ENCODE assay signal across 18 mouse cellular contexts in genomic region chr11:100603813-100604212, GRCm38 (mm10). TPM values are rescaled to one million over a fixed set of nuclear protein-coding genes. Genes with fewer than 3 reads are reported as not detected.
A peak's percentile ranks its signal among the peaks of the same experiment; 100 is the strongest.
DNase-seq lines count a peak whose midpoint lies in the region; ATAC-seq and TF ChIP-seq lines count a peak whose summit lies in the region.
"Had no signal": no experiment of that assay in that cellular context is flagged by ENCODE, and none has a peak within 500 bp of the region (broad histone marks: within the 10 kb centered on the region; RNA-seq: fewer than 3 reads in every experiment).

No protein-coding gene starts in this region.

- H3K27ac ChIP-seq in intestine, embryonic 16.5 days (ENCODE audit: low read length): peak overlapping the region; percentile 18; the same call in 1 of the 2 replicates
- H3K27ac ChIP-seq in intestine, embryonic 15.5 days: no peak overlapping the region
- peak overlapping the region; percentile 51; the same call in 1 of the 2 replicates for H3K27ac ChIP-seq in midbrain, postnatal 0 days (ENCODE audit: low read depth, low read length)
- no peak overlapping the region for H3K27ac ChIP-seq in midbrain, embryonic 11.5 days (ENCODE audit: low read depth, low read length)
- H3K27ac ChIP-seq: forebrain, embryonic 12.5 days; neural tube, embryonic 13.5 days had no signal

- peaks cover 8% of the 10 kb centered on the region; the same call in 1 of the 2 replicates for H3K4me1 ChIP-seq in intestine, embryonic 16.5 days (ENCODE audit: control insufficient read depth, insufficient read depth, low read length)
- H3K4me1 ChIP-seq in intestine, embryonic 15.5 days (replicated peaks): 0 out of 2 replicates have a peak, but pooled peaks cover 3% of the 10 kb centered on the region
- no peaks in the 10 kb centered on the region for H3K4me1 ChIP-seq in midbrain, postnatal 0 days (ENCODE audit: insufficient read depth, low read length)
- H3K4me1 ChIP-seq in midbrain, embryonic 11.5 days (ENCODE audit: control insufficient read depth, insufficient read depth, low read length): 0 out of 2 replicates have a peak, but pooled peaks cover 2% of the 10 kb centered on the region

- no peaks in the 10 kb centered on the region for H3K27me3 ChIP-seq in intestine, embryonic 16.5 days (replicated peaks; ENCODE audit: control insufficient read depth, insufficient read depth, low read length)
- H3K27me3 ChIP-seq in intestine, embryonic 15.5 days (replicated peaks): no peaks in the 10 kb centered on the region
- H3K27me3 ChIP-seq in midbrain, postnatal 0 days (ENCODE audit: insufficient read depth, low read length): no peaks in the 10 kb centered on the region
- H3K27me3 ChIP-seq in midbrain, embryonic 11.5 days (ENCODE audit: control insufficient read depth, insufficient read depth, low read length): no peaks in the 10 kb centered on the region
- H3K27me3 ChIP-seq: forebrain, embryonic 12.5 days; limb, embryonic 13.5 days; neural tube, embryonic 13.5 days had no signal

- ATAC-seq in cerebellum, adult (ENCODE audit: insufficient number of reproducible peaks, low FRiP score, low TSS enrichment): peak; percentile 45; the same call in 1 of the 2 replicates
- peak; percentile 52; the same call in 1 of the 2 replicates for ATAC-seq in frontal cortex, adult (ENCODE audit: low TSS enrichment)
- no peak for ATAC-seq in intestine, embryonic 16.5 days
- no peak for ATAC-seq in intestine, embryonic 15.5 days
- no peak for ATAC-seq in midbrain, postnatal 0 days (ENCODE audit: low FRiP score)
- no peak for ATAC-seq in midbrain, embryonic 11.5 days (ENCODE audit: low FRiP score)
- ATAC-seq: CD4-positive, CD25-positive, alpha-beta regulatory T cell, adult 4 months had no signal

- no peak for TF ChIP-seq CTCF in midbrain, postnatal 0 days (IDR thresholded peaks at IDR 0.05)

- H3K36me3 ChIP-seq in intestine, embryonic 16.5 days (ENCODE audit: control insufficient read depth, insufficient read depth, low read length): peaks cover 4% of the 10 kb centered on the region
- peaks cover 6% of the 10 kb centered on the region for H3K36me3 ChIP-seq in intestine, embryonic 15.5 days
- H3K36me3 ChIP-seq in midbrain, postnatal 0 days (ENCODE audit: insufficient read depth, low read length): peaks cover 26% of the 10 kb centered on the region
- H3K36me3 ChIP-seq in midbrain, embryonic 11.5 days (ENCODE audit: control insufficient read depth, insufficient read depth, low read length): peaks cover 5% of the 10 kb centered on the region

- H3K9me3 ChIP-seq in intestine, embryonic 16.5 days (ENCODE audit: control insufficient read depth, low read length): no peaks in the 10 kb centered on the region
- H3K9me3 ChIP-seq in intestine, embryonic 15.5 days: no peaks in the 10 kb centered on the region
- H3K9me3 ChIP-seq in midbrain, postnatal 0 days (ENCODE audit: low read length): no peaks in the 10 kb centered on the region
- no peaks in the 10 kb centered on the region for H3K9me3 ChIP-seq in midbrain, embryonic 11.5 days (ENCODE audit: control insufficient read depth, low read length)
- H3K9me3 ChIP-seq: forebrain, embryonic 12.5 days; G1E; limb, embryonic 13.5 days; neural tube, embryonic 13.5 days had no signal

- no peak overlapping the region for H3K4me3 ChIP-seq in intestine, embryonic 16.5 days (ENCODE audit: low read length)
- H3K4me3 ChIP-seq in intestine, embryonic 15.5 days (replicated peaks): no peak overlapping the region
- no peak overlapping the region for H3K4me3 ChIP-seq in midbrain, postnatal 0 days (ENCODE audit: low read depth, low read length)
- H3K4me3 ChIP-seq in midbrain, embryonic 11.5 days (ENCODE audit: low read depth, low read length): no peak overlapping the region
- H3K4me3 ChIP-seq: forebrain, embryonic 12.5 days; limb, embryonic 13.5 days; neural tube, embryonic 13.5 days had no signal

- no peak for DNase-seq in cerebellum, postnatal 10 days
- no peak for DNase-seq in frontal cortex, postnatal 10 days (ENCODE audit: low spot score in 2 of 2)
- no peak for DNase-seq in midbrain, postnatal 0 days (ENCODE audit: low spot score)
- DNase-seq in midbrain, embryonic 11.5 days (ENCODE audit: low spot score, missing footprints): no peak
- DNase-seq: heart, adult 18-20 months; liver, postnatal 0 days; lung, postnatal 14 days; thymus, adult 2 months had no signal

- H3K4me2 ChIP-seq in intestine, embryonic 16.5 days (ENCODE audit: low read depth, low read length): no peak overlapping the region
- H3K4me2 ChIP-seq in intestine, embryonic 15.5 days (replicated peaks): no peak overlapping the region
- no peak overlapping the region for H3K4me2 ChIP-seq in midbrain, postnatal 0 days (ENCODE audit: low read depth, low read length, poor library complexity, severe bottlenecking)
- no peak overlapping the region for H3K4me2 ChIP-seq in midbrain, embryonic 11.5 days
- H3K4me2 ChIP-seq: forebrain, embryonic 12.5 days; limb, embryonic 13.5 days; neural tube, embryonic 13.5 days had no signal

- no peak overlapping the region for H3K9ac ChIP-seq in intestine, embryonic 16.5 days (ENCODE audit: low read depth, low read length)
- H3K9ac ChIP-seq in intestine, embryonic 15.5 days: no peak overlapping the region
- H3K9ac ChIP-seq in midbrain, postnatal 0 days (replicated peaks; ENCODE audit: low read length, poor library complexity, severe bottlenecking): peak overlapping the region; percentile 33
- no peak overlapping the region for H3K9ac ChIP-seq in midbrain, embryonic 11.5 days (ENCODE audit: low read length)
- H3K9ac ChIP-seq: forebrain, embryonic 12.5 days; limb, embryonic 13.5 days; liver, postnatal 0 days; neural tube, embryonic 13.5 days had no signal

- 80% methylated on average over 8 of the region's 8 CpGs for whole genome bisulfite sequencing in intestine, embryonic 16.5 days
- 78% methylated on average over 8 of the region's 8 CpGs for WGBS in intestine, embryonic 15.5 days
- WGBS in midbrain, postnatal 0 days: 67% methylated on average over 8 of the region's 8 CpGs
- WGBS in midbrain, embryonic 11.5 days: 85% methylated on average over 8 of the region's 8 CpGs

RNA-seq across cellular contexts. Expression of gene Nkiras2, which starts 15.2 kb away (rescaled TPM):
- polyA plus RNA-seq in intestine, embryonic 16.5 days (2015; fragmentation: Nextera tagmentation; extraction: Ambion mirVana): 80.8 and 83.6 TPM in 2 replicates
- polyA plus RNA-seq in intestine, embryonic 15.5 days (2015; fragmentation: Nextera tagmentation; extraction: Ambion mirVana): 57.6 and 65.0 TPM in 2 replicates
- total RNA-seq in midbrain, postnatal 0 days (2014; rRNA removed): 106 and 125 TPM in 2 replicates
- polyA plus RNA-seq in midbrain, postnatal 0 days (2015; fragmentation: Nextera tagmentation; extraction: Ambion mirVana): 80.9 and 89.3 TPM in 2 replicates
- 96.4 and 110 TPM in 2 replicates for polyA plus RNA-seq in midbrain, embryonic 11.5 days (2014; fragmentation: Nextera tagmentation; extraction: Ambion mirVana)

RNA-seq across cellular contexts. Expression of gene Dnajc7, which starts 16.2 kb away (rescaled TPM):
- polyA plus RNA-seq in intestine, embryonic 16.5 days (2015; fragmentation: Nextera tagmentation; extraction: Ambion mirVana): 171 and 184 TPM in 2 replicates
- 188 TPM in 2 replicates for polyA plus RNA-seq in intestine, embryonic 15.5 days (2015; fragmentation: Nextera tagmentation; extraction: Ambion mirVana)
- 67.1 and 75.9 TPM in 2 replicates for total RNA-seq in midbrain, postnatal 0 days (2014; rRNA removed)
- polyA plus RNA-seq in midbrain, postnatal 0 days (2015; fragmentation: Nextera tagmentation; extraction: Ambion mirVana): 228 and 234 TPM in 2 replicates
- 96.1 TPM in 2 replicates for polyA plus RNA-seq in midbrain, embryonic 11.5 days (2014; fragmentation: Nextera tagmentation; extraction: Ambion mirVana)

RNA-seq across cellular contexts. Expression of gene Cnp, which starts 29.1 kb away (rescaled TPM):
- polyA plus RNA-seq in intestine, embryonic 16.5 days (2015; fragmentation: Nextera tagmentation; extraction: Ambion mirVana): 27.7 and 28.4 TPM in 2 replicates
- polyA plus RNA-seq in intestine, embryonic 15.5 days (2015; fragmentation: Nextera tagmentation; extraction: Ambion mirVana): 32.1 and 34.4 TPM in 2 replicates
- total RNA-seq in midbrain, postnatal 0 days (2014; rRNA removed): 54.7 and 68.8 TPM in 2 replicates
- 65.3 and 76.0 TPM in 2 replicates for polyA plus RNA-seq in midbrain, postnatal 0 days (2015; fragmentation: Nextera tagmentation; extraction: Ambion mirVana)
- polyA plus RNA-seq in midbrain, embryonic 11.5 days (2014; fragmentation: Nextera tagmentation; extraction: Ambion mirVana): 15.7 and 16.9 TPM in 2 replicates

RNA-seq across cellular contexts. Expression of gene Ttc25, which starts 58.4 kb away (rescaled TPM):
- 0.24 and 0.45 TPM in 2 replicates for polyA plus RNA-seq in intestine, embryonic 16.5 days (2015; fragmentation: Nextera tagmentation; extraction: Ambion mirVana)
- 0.19 and 0.20 TPM in 2 replicates for polyA plus RNA-seq in intestine, embryonic 15.5 days (2015; fragmentation: Nextera tagmentation; extraction: Ambion mirVana)
- total RNA-seq in midbrain, postnatal 0 days (2014; rRNA removed): 0.33 and 0.71 TPM in 2 replicates
- 0.96 and 1.4 TPM in 2 replicates for polyA plus RNA-seq in midbrain, postnatal 0 days (2015; fragmentation: Nextera tagmentation; extraction: Ambion mirVana)
- 1.4 and 1.8 TPM in 2 replicates for polyA plus RNA-seq in midbrain, embryonic 11.5 days (2014; fragmentation: Nextera tagmentation; extraction: Ambion mirVana)
- total RNA-seq: monocyte, adult 5-6 weeks had no signal

Comparison
In these comparisons a context has a peak if more than half of its experiments do, and no peak if none do; other contexts are left out.
1. H3K27ac ChIP-seq: peak in intestine, embryonic 16.5 days (single experiment) and midbrain, postnatal 0 days (single experiment); none in intestine, embryonic 15.5 days (single experiment) and midbrain, embryonic 11.5 days (single experiment).
2. ATAC-seq: peak in cerebellum, adult (single experiment) and frontal cortex, adult (single experiment); none in intestine, embryonic 16.5 days (single experiment), intestine, embryonic 15.5 days (single experiment), midbrain, postnatal 0 days (single experiment) and midbrain, embryonic 11.5 days (single experiment).